Mouse (Mus musculus) kidney, postnatal 0 days (tissue): Measurements from ENCODE around the gene Traf3. TPM values are rescaled to one million over a fixed set of nuclear protein-coding genes. Genes with fewer than 3 reads are reported as not detected.
A peak's percentile ranks its signal among the peaks of the same experiment; 100 is the strongest.

Experiments
- ATAC-seq: fragments of 200-750 bp; cut with Nextera tagmentation; replicated peaks from 2 replicates; pipeline ENCODE4 v1.8.0; 2017; ENCODE audit warnings: low read depth, moderate number of reproducible peaks, moderate TSS enrichment, moderate library complexity; ENCODE audit not compliant: low FRiP score
- DNase-seq: peaks from one replicate; pipeline ENCODE4 v3.0.0-alpha.2; 2016; ENCODE audit warnings: low spot score
- H3K27ac ChIP-seq: fragments of 300-500 bp; sonication (generic); 2 replicates; pipeline ENCODE4 v1.5.1; 2014; ENCODE audit warnings: mild to moderate bottlenecking
- H3K27me3 ChIP-seq: fragments of 300-500 bp; sonication (generic); 2 replicates; pipeline ENCODE4 v1.6.1; 2014; ENCODE audit warnings: low read length, mixed read lengths; ENCODE audit not compliant: insufficient read depth
- H3K36me3 ChIP-seq: fragments of 300-500 bp; sonication (generic); 2 replicates; pipeline ENCODE4 v1.6.1; 2014; ENCODE audit warnings: low read length, mixed read lengths; ENCODE audit not compliant: insufficient read depth
- H3K4me1 ChIP-seq: fragments of 300-500 bp; sonication (generic); replicated peaks from 2 replicates; pipeline ENCODE4 v1.6.1; 2014; ENCODE audit warnings: antibody characterized with exemption, low read length, mixed read lengths; ENCODE audit not compliant: insufficient read depth
- H3K4me2 ChIP-seq: fragments of 300-500 bp; sonication (generic); 2 replicates; pipeline ENCODE4 v1.6.1; 2014; ENCODE audit warnings: mild to moderate bottlenecking, low read length, moderate library complexity, mixed read lengths
- H3K4me3 ChIP-seq: fragments of 300-500 bp; sonication (generic); replicated peaks from 2 replicates; pipeline ENCODE4 v1.5.1; 2014; ENCODE audit warnings: low read depth, low read length
- H3K9ac ChIP-seq: fragments of 300-500 bp; sonication (generic); 2 replicates; pipeline ENCODE4 v1.6.1; 2014; ENCODE audit warnings: low read depth, low read length
- H3K9me3 ChIP-seq: fragments of 300-500 bp; sonication (generic); replicated peaks from 2 replicates; pipeline ENCODE4 v1.6.1; 2016; ENCODE audit warnings: low read length, inconsistent platforms, mixed read lengths
- CTCF ChIP-seq: IDR thresholded peaks from 2 replicates; pipeline ENCODE4 v1.5.1; 2016; ENCODE audit warnings: antibody characterized with exemption, low read depth, mild to moderate bottlenecking, moderate library complexity
- WGBS: fragments of 180-500 bp; shearing (Covaris S2); extraction: QIAGEN DNeasy Blood & Tissue Kit; methylation state at CpG from one replicate; pipeline ENCODE4 v1.1.7; 2014; 5-methylcytosine and 5-hydroxymethylcytosine counted together
- polyA plus RNA-seq: library from polyadenylated mRNA; unstranded; fragments of >200 nt; fragmentation: Nextera tagmentation; extraction: Ambion mirVana; gene quantifications from 2 replicates; pipeline ENCODE4 v1.2.1, GENCODE M21; 2015

Gene Traf3
- polyA plus RNA-seq, 1 experiment from 2014 or later = 7.3 TPM

DNA sequence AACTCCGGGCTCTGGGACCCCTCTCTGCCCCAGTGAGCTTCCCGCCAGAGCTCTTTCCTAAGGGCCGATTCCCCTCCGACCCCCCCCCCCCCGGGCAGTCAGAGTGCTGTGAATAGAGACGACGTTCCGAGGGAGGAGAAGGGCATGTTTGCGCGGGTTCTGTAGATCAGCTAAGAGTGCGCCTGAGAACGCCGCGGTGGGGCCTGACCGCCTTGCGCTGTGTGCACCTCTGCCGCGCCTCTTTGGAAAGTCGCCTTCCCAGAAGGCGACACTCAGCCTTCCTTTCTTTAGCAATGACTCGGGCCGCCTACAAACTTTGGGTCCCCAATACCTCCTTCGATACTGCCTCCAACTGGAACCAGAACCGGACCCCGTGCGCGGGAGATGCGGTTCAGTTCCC is 105.2 kb downstream of the Traf3 start:
- no peak for ATAC-seq
- Histone ChIP-seq H3K27me3 (peaks cover 51% of the 10 kb centered on the region), H3K4me3 (peak overlapping the region; percentile 27), H3K4me2 (peak overlapping the region; percentile 45), H3K36me3 (no peaks in the 10 kb centered on the region), H3K9me3 (no peaks in the 10 kb centered on the region), H3K27ac (peak overlapping the region; percentile 37; the same call in 1 of the 2 replicates), H3K9ac (peak overlapping the region; percentile 50; the same call in 1 of the 2 replicates), H3K4me1 (peaks cover 15% of the 10 kb centered on the region)
- whole genome bisulfite sequencing = 7% methylated on average over 25 of the region's 28 CpGs
- no peak for TF ChIP-seq CTCF
- no peak for DNase-seq

DNA sequence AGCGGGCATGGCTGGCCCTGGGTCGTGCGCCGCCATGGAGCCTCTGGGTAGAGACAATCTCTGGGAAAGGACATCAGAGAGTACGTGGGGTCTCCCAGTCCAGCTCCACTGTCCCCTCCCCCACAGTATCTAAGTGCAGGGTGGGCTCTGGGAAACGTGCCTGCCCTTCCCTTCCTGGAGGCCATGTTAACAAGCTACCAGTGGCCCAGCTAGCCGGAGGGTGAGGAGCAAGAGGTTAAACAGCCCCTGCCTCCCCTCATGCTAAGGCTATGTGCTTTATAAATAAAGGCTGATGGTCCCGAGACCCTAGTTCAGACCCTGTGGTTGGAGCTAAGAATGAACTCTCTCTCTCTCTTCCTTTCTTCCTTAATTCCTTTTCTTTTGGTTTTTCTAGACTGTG is 105.8 kb downstream of the Traf3 start:
- peak overlapping the region; percentile 27 for H3K4me3 ChIP-seq
- peaks cover 55% of the 10 kb centered on the region for H3K27me3 ChIP-seq
- H3K9me3 ChIP-seq = no peaks in the 10 kb centered on the region
- 0 out of 2 replicates have a peak overlapping the region, but pooled peaks have one; percentile 50 for H3K9ac ChIP-seq
- no peak for DNase-seq
- 8% methylated on average over 8 of the region's 8 CpGs for WGBS
- H3K27ac ChIP-seq = no peak overlapping the region
- H3K4me1 ChIP-seq = peaks cover 15% of the 10 kb centered on the region
- TF ChIP-seq CTCF = no peak
- no peaks in the 10 kb centered on the region for H3K36me3 ChIP-seq
- ATAC-seq = no peak
- H3K4me2 ChIP-seq = peak overlapping the region; percentile 45

DNA sequence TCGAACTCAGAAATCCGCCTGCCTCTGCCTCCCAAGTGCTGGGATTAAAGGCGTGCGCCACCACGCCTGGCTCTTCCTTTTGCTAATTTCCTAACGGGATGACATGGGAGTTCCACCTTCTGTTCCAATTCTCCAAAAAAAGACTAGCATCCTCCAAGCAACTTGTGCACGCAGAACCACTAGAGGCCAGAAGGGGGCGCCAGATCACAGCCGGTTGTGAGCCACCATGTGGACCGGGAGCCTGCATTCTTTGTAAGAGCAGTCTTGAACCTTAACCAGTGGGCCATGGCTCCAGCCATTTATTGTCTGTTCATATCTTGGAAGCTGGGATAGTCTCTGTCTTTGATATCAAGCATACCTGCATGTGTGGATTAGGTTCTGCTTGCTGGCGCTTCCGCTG is 106.2 kb downstream of the Traf3 start:
- WGBS = 22% methylated on average over 12 of the region's 12 CpGs
- no peak overlapping the region for H3K4me2 ChIP-seq
- no peak for ATAC-seq
- H3K4me1 ChIP-seq = peaks cover 15% of the 10 kb centered on the region
- no peak overlapping the region for H3K4me3 ChIP-seq
- DNase-seq = peak; percentile 84
- H3K9ac ChIP-seq = no peak overlapping the region
- H3K9me3 ChIP-seq = no peaks in the 10 kb centered on the region
- H3K27me3 ChIP-seq = peaks cover 55% of the 10 kb centered on the region
- H3K36me3 ChIP-seq = no peaks in the 10 kb centered on the region
- H3K27ac ChIP-seq = no peak overlapping the region
- TF ChIP-seq CTCF = peak; percentile 97

DNA sequence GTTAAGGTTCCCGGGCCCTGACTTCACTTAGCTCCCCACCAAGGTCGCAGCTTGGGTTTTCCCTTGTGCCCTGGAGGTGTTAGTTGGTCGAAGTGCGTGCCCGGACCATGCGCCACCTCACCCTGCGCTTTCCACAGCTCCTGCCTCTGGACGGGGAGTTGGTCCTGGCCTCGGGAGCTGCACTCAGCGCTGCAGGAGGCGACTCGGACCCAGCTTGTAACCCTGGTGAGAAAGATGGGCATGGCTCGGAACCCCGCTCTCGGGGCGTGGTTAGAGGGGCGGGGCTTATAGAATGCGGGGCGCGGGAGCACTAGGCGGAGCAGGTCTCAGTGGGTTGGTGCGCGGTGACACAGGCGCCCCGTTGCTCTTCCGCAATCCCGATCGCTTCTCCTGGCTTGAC is 107.8 kb downstream of the Traf3 start:
- Histone ChIP-seq H3K9me3 (no peaks in the 10 kb centered on the region), H3K36me3 (no peaks in the 10 kb centered on the region), H3K4me2 (peak overlapping the region; percentile 60), H3K27me3 (peaks cover 55% of the 10 kb centered on the region), H3K4me3 (peak overlapping the region; percentile 30), H3K4me1 (peaks cover 15% of the 10 kb centered on the region), H3K9ac (no peak overlapping the region), H3K27ac (no peak overlapping the region)
- TF ChIP-seq CTCF = no peak
- DNase-seq (no peak), ATAC-seq (no peak)
- WGBS = 4% methylated on average over 28 of the region's 28 CpGs

DNA sequence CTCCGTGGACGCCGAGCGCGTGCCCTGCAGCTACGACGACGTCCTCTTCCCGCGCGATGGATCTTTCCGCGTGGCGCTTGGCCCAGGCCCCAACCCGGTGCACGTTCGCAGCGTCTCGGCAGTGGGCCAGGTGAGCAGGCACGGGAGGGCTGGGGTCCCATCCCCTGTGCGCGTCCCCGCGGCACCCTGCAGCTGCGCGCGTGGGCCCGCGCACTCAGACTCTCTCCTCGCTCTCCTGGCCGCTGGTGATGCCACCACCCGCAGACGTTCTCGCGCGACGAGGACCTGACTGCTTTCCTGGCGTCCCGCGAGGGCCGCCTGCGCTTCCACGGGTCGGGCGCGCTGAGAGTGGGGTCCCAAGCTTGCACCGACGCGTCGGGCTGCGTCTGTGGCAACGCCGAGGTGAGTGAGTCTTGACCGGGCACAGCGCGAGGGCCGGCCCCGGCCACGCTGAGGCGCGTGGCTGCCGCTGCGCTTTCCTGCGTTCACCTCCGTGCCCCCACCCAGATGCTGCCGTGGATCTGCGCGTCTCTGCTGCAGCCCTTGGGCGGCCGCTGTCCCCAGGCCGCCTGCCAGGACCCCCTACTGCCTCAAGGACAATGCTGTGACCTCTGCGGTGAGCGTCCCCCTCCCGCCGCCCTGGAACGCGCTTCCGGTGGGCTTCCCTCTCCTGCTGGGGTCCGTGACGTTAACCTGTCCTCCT is 108.4 kb downstream of the Traf3 start:
- H3K4me3 ChIP-seq = peak overlapping the region; percentile 30
- H3K4me2 ChIP-seq = peak overlapping the region; percentile 60
- H3K9me3 ChIP-seq = no peaks in the 10 kb centered on the region
- DNase-seq = no peak
- peaks cover 54% of the 10 kb centered on the region for H3K27me3 ChIP-seq
- H3K27ac ChIP-seq = no peak overlapping the region
- WGBS = 1% methylated on average over 80 of the region's 80 CpGs
- H3K4me1 ChIP-seq = peaks cover 15% of the 10 kb centered on the region
- H3K9ac ChIP-seq = 0 out of 2 replicates have a peak overlapping the region, but pooled peaks have one; percentile 19
- no peak for TF ChIP-seq CTCF
- no peaks in the 10 kb centered on the region for H3K36me3 ChIP-seq
- ATAC-seq = no peak

DNA sequence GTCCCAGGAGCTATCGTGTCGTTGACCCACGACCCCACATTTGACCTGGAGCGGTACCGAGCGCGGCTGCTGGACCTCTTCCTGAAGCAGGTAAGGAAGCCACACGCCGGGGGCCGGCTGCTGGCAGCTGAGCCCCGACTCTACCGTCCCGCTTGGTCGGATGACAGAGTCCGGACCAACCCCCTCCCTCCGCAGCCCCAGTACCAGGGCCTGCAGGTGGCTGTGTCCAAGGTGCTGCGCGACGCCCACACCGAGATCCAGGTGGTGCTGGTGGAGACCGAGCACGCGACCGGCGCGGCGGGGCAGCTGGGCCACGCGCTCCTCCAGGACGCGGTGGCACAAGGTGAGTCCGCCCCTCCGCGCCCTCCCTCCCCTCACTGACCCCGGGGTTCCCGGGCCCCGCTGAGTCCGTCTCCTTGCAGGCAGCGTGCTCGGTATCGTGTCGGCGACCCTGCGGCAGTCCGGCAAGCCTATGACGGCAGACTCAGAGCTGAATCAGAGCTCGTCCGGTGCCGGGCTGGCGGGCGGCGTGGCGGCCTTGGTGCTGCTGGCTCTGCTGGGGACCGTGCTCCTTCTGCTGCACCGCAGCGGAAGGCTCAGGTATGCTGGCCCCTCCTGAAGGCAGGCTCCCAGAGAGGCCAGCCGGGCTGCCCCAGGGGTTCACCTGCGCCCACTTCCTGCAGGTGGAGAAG is 109.1 kb downstream of the Traf3 start:
- peaks cover 49% of the 10 kb centered on the region for H3K27me3 ChIP-seq

More for the DNA sequence above, 109.1 kb downstream of the Traf3 start:
- no peaks in the 10 kb centered on the region for H3K36me3 ChIP-seq
- ATAC-seq = no peak
- DNase-seq = no peak
- WGBS = 1% methylated on average over 57 of the region's 58 CpGs
- no peaks in the 10 kb centered on the region for H3K9me3 ChIP-seq
- peaks cover 15% of the 10 kb centered on the region for H3K4me1 ChIP-seq
- TF ChIP-seq CTCF = no peak
- peak overlapping the region; percentile 60 for H3K4me2 ChIP-seq
- H3K4me3 ChIP-seq = peak overlapping the region; percentile 30
- H3K9ac ChIP-seq = 0 out of 2 replicates have a peak overlapping the region, but pooled peaks have one; percentile 19
- H3K27ac ChIP-seq = no peak overlapping the region
